Mouse (Mus musculus): ENCODE data around the gene Ap5s1. TPM values are rescaled to one million over a fixed set of nuclear protein-coding genes. Genes with fewer than 3 reads are reported as not detected.
A peak's percentile ranks its signal among the peaks of the same experiment; 100 is the strongest.

The Ap5s1 gene
- total and polyA plus RNA-seq, 2 experiments from 2014 or later: 37.1 to 67.6 TPM

- Histone ChIP-seq H3K4me3 (ENCODE audit: low read length) (no peak overlapping the region), H3K4me1 (ENCODE audit: insufficient read depth, low read length) (peaks cover 34% of the 10 kb centered on the region), H3K36me3 (ENCODE audit: insufficient read depth, low read length) (no peaks in the 10 kb centered on the region), H3K27ac (no peak overlapping the region), H3K9ac (replicated peaks; ENCODE audit: low read length) (no peak overlapping the region), H3K4me2 (ENCODE audit: low read depth, low read length) (no peak overlapping the region), H3K27me3 (ENCODE audit: insufficient read depth, low read length) (0 out of 2 replicates have a peak, but pooled peaks cover 8% of the 10 kb centered on the region), H3K9me3 (ENCODE audit: low read length) (no peaks in the 10 kb centered on the region)
- ATAC-seq (no peak), DNase-seq (ENCODE audit: low spot score) (no peak)
- 72% methylated on average over 1 of the region's 1 CpGs for WGBS
- no peak for TF ChIP-seq CTCF (IDR thresholded peaks at IDR 0.05; ENCODE audit: low read depth)
These were observed 31.0 kb upstream of the Ap5s1 start for GRCm38 (mm10) chr2:131175945-131176309.

- ATAC-seq: no peak
- Histone ChIP-seq H3K27me3 (ENCODE audit: insufficient read depth, low read length) (0 out of 2 replicates have a peak, but pooled peaks cover 8% of the 10 kb centered on the region), H3K27ac (no peak overlapping the region), H3K4me2 (ENCODE audit: low read depth, low read length) (peak overlapping the region; percentile 91; the same call in 1 of the 2 replicates), H3K4me1 (ENCODE audit: insufficient read depth, low read length) (peaks cover 34% of the 10 kb centered on the region), H3K36me3 (ENCODE audit: insufficient read depth, low read length) (no peaks in the 10 kb centered on the region), H3K9me3 (ENCODE audit: low read length) (no peaks in the 10 kb centered on the region), H3K4me3 (ENCODE audit: low read length) (no peak overlapping the region), H3K9ac (replicated peaks; ENCODE audit: low read length) (no peak overlapping the region)
- no peak for DNase-seq (ENCODE audit: low spot score)
- TF ChIP-seq CTCF (IDR thresholded peaks at IDR 0.05; ENCODE audit: low read depth): no peak
- 53% methylated on average over 5 of the region's 5 CpGs for WGBS
These were observed 30.4 kb upstream of the Ap5s1 start for GRCm38 (mm10) chr2:131176491-131176890.

GRCm38 (mm10) chr2:131177932-131178331, 28.9 kb upstream of the Ap5s1 start:
- no peak for TF ChIP-seq CTCF (IDR thresholded peaks at IDR 0.05; ENCODE audit: low read depth)
- no peak for DNase-seq (ENCODE audit: low spot score)
- WGBS: 65% methylated on average over 9 of the region's 9 CpGs
- peaks cover 34% of the 10 kb centered on the region for H3K4me1 ChIP-seq (ENCODE audit: insufficient read depth, low read length)
- H3K27me3 ChIP-seq (ENCODE audit: insufficient read depth, low read length): no peaks in the 10 kb centered on the region
- no peak overlapping the region for H3K27ac ChIP-seq
- H3K9me3 ChIP-seq (ENCODE audit: low read length): no peaks in the 10 kb centered on the region
- ATAC-seq: no peak
- H3K36me3 ChIP-seq (ENCODE audit: insufficient read depth, low read length): no peaks in the 10 kb centered on the region
- peak overlapping the region; percentile 91 for H3K4me2 ChIP-seq (ENCODE audit: low read depth, low read length)
- H3K4me3 ChIP-seq (ENCODE audit: low read length): peak overlapping the region; percentile 75
- peak overlapping the region; percentile 89; the same call in 1 of the 2 replicates for H3K9ac ChIP-seq (replicated peaks; ENCODE audit: low read length)

GRCm38 (mm10) chr2:131178828-131179245, 28.0 kb upstream of the Ap5s1 start:
- Histone ChIP-seq H3K9ac (replicated peaks; ENCODE audit: low read length) (peak overlapping the region; percentile 89), H3K27me3 (ENCODE audit: insufficient read depth, low read length) (no peaks in the 10 kb centered on the region), H3K36me3 (ENCODE audit: insufficient read depth, low read length) (no peaks in the 10 kb centered on the region), H3K27ac (peak overlapping the region; percentile 98), H3K4me1 (ENCODE audit: insufficient read depth, low read length) (peaks cover 34% of the 10 kb centered on the region), H3K4me2 (ENCODE audit: low read depth, low read length) (peak overlapping the region; percentile 91), H3K4me3 (ENCODE audit: low read length) (peak overlapping the region; percentile 75), H3K9me3 (ENCODE audit: low read length) (no peaks in the 10 kb centered on the region)
- DNase-seq (ENCODE audit: low spot score): no peak
- WGBS: 13% methylated on average over 26 of the region's 26 CpGs
- no peak for TF ChIP-seq CTCF (IDR thresholded peaks at IDR 0.05; ENCODE audit: low read depth)
- ATAC-seq: peak; percentile 9

GRCm38 (mm10) chr2:131179246-131179886, 27.5 kb upstream of the Ap5s1 start:
- H3K4me3 ChIP-seq (ENCODE audit: low read length): peak overlapping the region; percentile 75
- H3K27me3 ChIP-seq (ENCODE audit: insufficient read depth, low read length): no peaks in the 10 kb centered on the region
- H3K4me1 ChIP-seq (ENCODE audit: insufficient read depth, low read length): peaks cover 34% of the 10 kb centered on the region
- no peak for TF ChIP-seq CTCF (IDR thresholded peaks at IDR 0.05; ENCODE audit: low read depth)
- no peaks in the 10 kb centered on the region for H3K9me3 ChIP-seq (ENCODE audit: low read length)
- under 1% methylated on average over 67 of the region's 67 CpGs for WGBS
- H3K27ac ChIP-seq: peak overlapping the region; percentile 98
- ATAC-seq (peak; percentile 87), DNase-seq (ENCODE audit: low spot score) (peak; percentile 85)
- H3K4me2 ChIP-seq (ENCODE audit: low read depth, low read length): peak overlapping the region; percentile 91
- no peaks in the 10 kb centered on the region for H3K36me3 ChIP-seq (ENCODE audit: insufficient read depth, low read length)
- H3K9ac ChIP-seq (replicated peaks; ENCODE audit: low read length): peak overlapping the region; percentile 89

GRCm38 (mm10) chr2:131179990-131180587, 26.8 kb upstream of the Ap5s1 start, which contains the start of gene Cenpb:
TSS of gene Cenpb (minus strand) at chr2:131180067.
- Histone ChIP-seq H3K4me3 (ENCODE audit: low read length) (peak within 1 kb of the TSS; percentile 75), H3K27ac (peak within 1 kb of the TSS; percentile 98), H3K9me3 (ENCODE audit: low read length) (no peaks in the 10 kb centered on the region), H3K27me3 (ENCODE audit: insufficient read depth, low read length) (no peaks in the 10 kb centered on the region), H3K36me3 (ENCODE audit: insufficient read depth, low read length) (no peaks in the 10 kb centered on the region), H3K4me2 (ENCODE audit: low read depth, low read length) (peak within 1 kb of the TSS; percentile 91), H3K4me1 (ENCODE audit: insufficient read depth, low read length) (peaks cover 30% of the 10 kb centered on the region), H3K9ac (replicated peaks; ENCODE audit: low read length) (peak within 1 kb of the TSS; percentile 89)
- ATAC-seq (peak; percentile 93), DNase-seq (ENCODE audit: low spot score) (peak; percentile 94)
- peak; percentile 62; the same call in 1 of the 2 replicates for TF ChIP-seq CTCF (IDR thresholded peaks at IDR 0.05; ENCODE audit: low read depth)
- WGBS: 7% methylated on average over 44 of the region's 57 CpGs

All from hindbrain, postnatal 0 days (tissue).